Mouse (Mus musculus): Measurements from ENCODE around the gene Ankdd1a. TPM values are rescaled to one million over a fixed set of nuclear protein-coding genes. Genes with fewer than 3 reads are reported as not detected.

Ankdd1a gene
- total RNA-seq, 1 experiment, result not detected

GRCm38 (mm10) chr9:65542111-65542524 is 22.1 kb upstream of the Ankdd1a start:
- Histone ChIP-seq H3K9me3 (ENCODE audit: control insufficient read depth, insufficient read depth, low read depth, low read length) (no peaks in the 10 kb centered on the region), H3K36me3 (ENCODE audit: control insufficient read depth, insufficient read depth, low read length, poor library complexity, severe bottlenecking) (no peaks in the 10 kb centered on the region), H3K4me1 (ENCODE audit: control insufficient read depth in 2 of 2, insufficient read depth in 2 of 2, low read length in 2 of 2, poor library complexity in 1 of 2) (0 out of 4 replicates have a peak, but pooled peaks cover 0 to 2% of the 10 kb centered on the region in 2 experiments), H3K27ac (ENCODE audit: insufficient read depth, low read depth, low read length, poor library complexity, severe bottlenecking) (no peak overlapping the region), H3K4me3 (ENCODE audit: insufficient read depth in 1 of 2, low read depth in 1 of 2, low read length in 2 of 2, poor library complexity in 1 of 2, severe bottlenecking in 1 of 2) (no peak overlapping the region), H3K9ac (ENCODE audit: insufficient read depth, low read depth, low read length, poor library complexity, severe bottlenecking) (no peak overlapping the region)
- in situ Hi-C loops (cut with MboI; ENCODE audit: low sequenced_read_pairs in 2 of 2, unreplicated experiment in 2 of 2), result no loop called here
- TF ChIP-seq ZC3H11A (IDR thresholded peaks at IDR 0.05; ENCODE audit: borderline replicate concordance, low read depth, low read length), result no peak
- TF ChIP-seq MAFK (IDR thresholded peaks at IDR 0.05; ENCODE audit: insufficient read depth, low read depth, low read length), result no peak
- no peak for TF ChIP-seq ZNF384 (IDR thresholded peaks at IDR 0.05; ENCODE audit: low read depth, low read length)
- no peak for TF ChIP-seq CHD2 (IDR thresholded peaks at IDR 0.05; ENCODE audit: low read depth, low read length)
- TF ChIP-seq HCFC1 (IDR thresholded peaks at IDR 0.05; ENCODE audit: borderline replicate concordance, insufficient read depth, low read length), result no peak
- no peak for DNase-seq (ENCODE audit: low read depth, low spot score)

DNA sequence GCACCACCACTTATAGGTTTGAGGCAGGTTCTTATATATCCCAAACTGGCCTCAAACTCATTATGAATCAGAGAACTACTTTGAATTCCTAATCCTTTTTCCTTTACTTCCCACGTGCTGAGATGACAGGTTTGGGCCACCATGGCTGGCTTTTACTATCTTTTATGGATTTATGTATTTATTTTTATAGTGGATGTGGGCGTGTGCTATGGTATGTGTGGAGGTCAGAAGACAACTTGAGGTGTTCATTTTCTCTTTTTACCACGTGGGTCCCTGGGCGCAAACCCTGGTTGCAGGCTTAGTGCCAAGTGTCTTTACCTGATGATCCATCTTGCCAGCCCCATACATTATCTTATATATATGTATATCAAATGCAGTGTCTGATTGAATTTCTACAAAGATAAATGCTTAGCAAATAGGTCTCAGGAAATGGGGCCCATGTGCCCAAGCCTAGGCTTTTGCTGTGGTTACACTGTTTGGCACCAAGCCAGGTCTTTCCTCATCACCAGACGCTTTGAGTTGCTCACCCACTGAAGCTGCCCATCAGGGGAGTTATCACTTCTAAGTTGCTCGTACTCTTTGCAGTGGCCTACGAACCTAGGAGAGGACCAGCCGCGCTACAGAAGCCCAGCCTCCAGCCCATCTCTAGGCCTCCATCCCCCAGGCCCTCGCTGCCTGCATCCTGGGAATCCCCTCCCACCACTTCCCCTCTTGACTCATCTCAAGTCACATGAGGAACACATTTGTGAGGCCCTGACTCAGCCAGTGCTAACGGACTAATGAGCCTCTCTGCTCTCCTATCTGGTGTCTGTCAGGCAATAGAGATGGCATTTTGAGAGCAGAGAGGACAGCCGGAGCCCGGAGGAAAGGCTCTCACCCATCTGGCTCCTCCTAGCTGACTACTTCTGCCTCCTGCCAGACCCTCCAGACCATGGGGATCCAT is 21.4 kb upstream of the Ankdd1a start:
- H3K27ac ChIP-seq (ENCODE audit: insufficient read depth, low read depth, low read length, poor library complexity, severe bottlenecking), result no peak overlapping the region
- no peak for DNase-seq (ENCODE audit: low read depth, low spot score)
- in situ Hi-C loops (cut with MboI; ENCODE audit: low sequenced_read_pairs in 2 of 2, unreplicated experiment in 2 of 2), result no loop called here

GRCm38 (mm10) chr9:65539697-65540096 is 19.7 kb upstream of the Ankdd1a start:
- H3K4me1 ChIP-seq (ENCODE audit: control insufficient read depth in 2 of 2, insufficient read depth in 2 of 2, low read length in 2 of 2, poor library complexity in 1 of 2), result no peaks in the 10 kb centered on the region
- H3K36me3 ChIP-seq (ENCODE audit: control insufficient read depth, insufficient read depth, low read length, poor library complexity, severe bottlenecking), result no peaks in the 10 kb centered on the region
- H3K9me3 ChIP-seq (ENCODE audit: control insufficient read depth, insufficient read depth, low read depth, low read length), result no peaks in the 10 kb centered on the region
- no peak overlapping the region for H3K9ac ChIP-seq (ENCODE audit: insufficient read depth, low read depth, low read length, poor library complexity, severe bottlenecking)
- no peak overlapping the region for H3K27ac ChIP-seq (ENCODE audit: insufficient read depth, low read depth, low read length, poor library complexity, severe bottlenecking)
- in situ Hi-C loops (cut with MboI; ENCODE audit: low sequenced_read_pairs in 2 of 2, unreplicated experiment in 2 of 2), result no loop called here
- no peak for DNase-seq (ENCODE audit: low read depth, low spot score)
- TF ChIP-seq MAFK (IDR thresholded peaks at IDR 0.05; ENCODE audit: insufficient read depth, low read depth, low read length) (no peak), CHD2 (IDR thresholded peaks at IDR 0.05; ENCODE audit: low read depth, low read length) (no peak), ZNF384 (IDR thresholded peaks at IDR 0.05; ENCODE audit: low read depth, low read length) (no peak), HCFC1 (IDR thresholded peaks at IDR 0.05; ENCODE audit: borderline replicate concordance, insufficient read depth, low read length) (no peak), ZC3H11A (IDR thresholded peaks at IDR 0.05; ENCODE audit: borderline replicate concordance, low read depth, low read length) (no peak)
- H3K4me3 ChIP-seq (ENCODE audit: insufficient read depth in 1 of 2, low read depth in 1 of 2, low read length in 2 of 2, poor library complexity in 1 of 2, severe bottlenecking in 1 of 2), result no peak overlapping the region

More for the DNA sequence above, 21.4 kb upstream of the Ankdd1a start:
- H3K4me1 ChIP-seq (ENCODE audit: control insufficient read depth in 2 of 2, insufficient read depth in 2 of 2, low read length in 2 of 2, poor library complexity in 1 of 2), result 0 out of 4 replicates have a peak, but pooled peaks cover 0 to 2% of the 10 kb centered on the region in 2 experiments
- no peaks in the 10 kb centered on the region for H3K9me3 ChIP-seq (ENCODE audit: control insufficient read depth, insufficient read depth, low read depth, low read length)
- H3K4me3 ChIP-seq (ENCODE audit: insufficient read depth in 1 of 2, low read depth in 1 of 2, low read length in 2 of 2, poor library complexity in 1 of 2, severe bottlenecking in 1 of 2), result no peak overlapping the region
- H3K9ac ChIP-seq (ENCODE audit: insufficient read depth, low read depth, low read length, poor library complexity, severe bottlenecking), result no peak overlapping the region
- no peaks in the 10 kb centered on the region for H3K36me3 ChIP-seq (ENCODE audit: control insufficient read depth, insufficient read depth, low read length, poor library complexity, severe bottlenecking)
- TF ChIP-seq ZNF384 (IDR thresholded peaks at IDR 0.05; ENCODE audit: low read depth, low read length), result no peak
- TF ChIP-seq MAFK (IDR thresholded peaks at IDR 0.05; ENCODE audit: insufficient read depth, low read depth, low read length), result no peak
- TF ChIP-seq CHD2 (IDR thresholded peaks at IDR 0.05; ENCODE audit: low read depth, low read length), result no peak
- TF ChIP-seq HCFC1 (IDR thresholded peaks at IDR 0.05; ENCODE audit: borderline replicate concordance, insufficient read depth, low read length), result no peak
- no peak for TF ChIP-seq ZC3H11A (IDR thresholded peaks at IDR 0.05; ENCODE audit: borderline replicate concordance, low read depth, low read length)

GRCm38 (mm10) chr9:65537901-65538630 is 18.1 kb upstream of the Ankdd1a start:
- no peak overlapping the region for H3K4me3 ChIP-seq (ENCODE audit: insufficient read depth in 1 of 2, low read depth in 1 of 2, low read length in 2 of 2, poor library complexity in 1 of 2, severe bottlenecking in 1 of 2)
- no peak for DNase-seq (ENCODE audit: low read depth, low spot score)
- TF ChIP-seq ZC3H11A (IDR thresholded peaks at IDR 0.05; ENCODE audit: borderline replicate concordance, low read depth, low read length) (no peak), MAFK (IDR thresholded peaks at IDR 0.05; ENCODE audit: insufficient read depth, low read depth, low read length) (no peak), CHD2 (IDR thresholded peaks at IDR 0.05; ENCODE audit: low read depth, low read length) (no peak), ZNF384 (IDR thresholded peaks at IDR 0.05; ENCODE audit: low read depth, low read length) (no peak)
- in situ Hi-C loops (cut with MboI; ENCODE audit: low sequenced_read_pairs in 2 of 2, unreplicated experiment in 2 of 2), result no loop called here
- no peak overlapping the region for H3K27ac ChIP-seq (ENCODE audit: insufficient read depth, low read depth, low read length, poor library complexity, severe bottlenecking)
- H3K36me3 ChIP-seq (ENCODE audit: control insufficient read depth, insufficient read depth, low read length, poor library complexity, severe bottlenecking), result no peaks in the 10 kb centered on the region
- H3K9me3 ChIP-seq (ENCODE audit: control insufficient read depth, insufficient read depth, low read depth, low read length), result no peaks in the 10 kb centered on the region
- H3K4me1 ChIP-seq (ENCODE audit: control insufficient read depth in 2 of 2, insufficient read depth in 2 of 2, low read length in 2 of 2, poor library complexity in 1 of 2), result no peaks in the 10 kb centered on the region
- no peak overlapping the region for H3K9ac ChIP-seq (ENCODE audit: insufficient read depth, low read depth, low read length, poor library complexity, severe bottlenecking)

All from ES-E14 (cell line).